Mouse (Mus musculus) mesoderm, embryonic 11.5 days (tissue): ENCODE results near the gene Cops6.
A peak's percentile ranks its signal among the peaks of the same experiment; 100 is the strongest.

Experiments used
- DNase-seq: peaks from one replicate; pipeline ENCODE4 v3.0.0-alpha.2; 2012; ENCODE audit warnings: low read depth, low spot score

The Cops6 gene

GRCm38 (mm10) chr5:138160842-138161665 lies at the start of gene Cops6:
Cops6 (plus strand) TSS chr5:138161071.
- peak; percentile 87 for DNase-seq

GRCm38 (mm10) chr5:138116255-138117198 lies 44.3 kb upstream of the Cops6 start, which contains the start of gene Zscan21:
Zscan21 (plus strand) TSS chr5:138116903.
- peak; percentile 91 for DNase-seq

GRCm38 (mm10) chr5:138117199-138118015 lies 43.5 kb upstream of the Cops6 start:
- DNase-seq = peak; percentile 11

GRCm38 (mm10) chr5:138118041-138118440 lies 42.8 kb upstream of the Cops6 start:
- DNase-seq = no peak

GRCm38 (mm10) chr5:138132425-138133064 lies 28.3 kb upstream of the Cops6 start:
- DNase-seq = no peak

- no peak for DNase-seq
Observed at GRCm38 (mm10) chr5:138137257-138137656, 23.6 kb upstream of the Cops6 start.

- DNase-seq = peak; percentile 60
Observed at GRCm38 (mm10) chr5:138137935-138138549, 22.8 kb upstream of the Cops6 start.

GRCm38 (mm10) chr5:138138585-138138984 lies 22.3 kb upstream of the Cops6 start:
- no peak for DNase-seq

- DNase-seq = no peak
Observed at GRCm38 (mm10) chr5:138154390-138154789, 6.5 kb upstream of the Cops6 start.

- peak; percentile 95 for DNase-seq
Observed at GRCm38 (mm10) chr5:138155443-138155976, 5.4 kb upstream of the Cops6 start, which contains the start of gene Zfp113. Zfp113 (minus strand) TSS chr5:138155744.

GRCm38 (mm10) chr5:138160224-138160762 lies 578 bp upstream of the Cops6 start:
- no peak for DNase-seq

GRCm38 (mm10) chr5:138163046-138163445 lies 2.2 kb downstream of the Cops6 start:
- DNase-seq = no peak

- no peak for DNase-seq
Observed at GRCm38 (mm10) chr5:138163610-138164009, 2.7 kb downstream of the Cops6 start.

GRCm38 (mm10) chr5:138165594-138165993 lies 4.7 kb downstream of the Cops6 start:
- no peak for DNase-seq

GRCm38 (mm10) chr5:138170936-138171561 lies 10.2 kb downstream of the Cops6 start:
- DNase-seq = peak; percentile 98

GRCm38 (mm10) chr5:138171695-138172491 lies 11.0 kb downstream of the Cops6 start, which contains the start of the genes Ap4m1 and Mcm7:
Ap4m1 (plus strand) TSS chr5:138172002.
Mcm7 (minus strand) TSS chr5:138172422.
- DNase-seq = peak; percentile 96

- no peak for DNase-seq
Observed at GRCm38 (mm10) chr5:138173217-138173616, 12.3 kb downstream of the Cops6 start.

- DNase-seq = peak; percentile 90
Observed at GRCm38 (mm10) chr5:138186950-138187638, 26.2 kb downstream of the Cops6 start, which contains the start of the genes Taf6 and Cnpy4. Taf6 (minus strand) TSS chr5:138187451. Cnpy4 (plus strand) TSS chr5:138187485.
